Mouse (Mus musculus): ENCODE measurements around the gene Aggf1.

The Aggf1 gene

DNA sequence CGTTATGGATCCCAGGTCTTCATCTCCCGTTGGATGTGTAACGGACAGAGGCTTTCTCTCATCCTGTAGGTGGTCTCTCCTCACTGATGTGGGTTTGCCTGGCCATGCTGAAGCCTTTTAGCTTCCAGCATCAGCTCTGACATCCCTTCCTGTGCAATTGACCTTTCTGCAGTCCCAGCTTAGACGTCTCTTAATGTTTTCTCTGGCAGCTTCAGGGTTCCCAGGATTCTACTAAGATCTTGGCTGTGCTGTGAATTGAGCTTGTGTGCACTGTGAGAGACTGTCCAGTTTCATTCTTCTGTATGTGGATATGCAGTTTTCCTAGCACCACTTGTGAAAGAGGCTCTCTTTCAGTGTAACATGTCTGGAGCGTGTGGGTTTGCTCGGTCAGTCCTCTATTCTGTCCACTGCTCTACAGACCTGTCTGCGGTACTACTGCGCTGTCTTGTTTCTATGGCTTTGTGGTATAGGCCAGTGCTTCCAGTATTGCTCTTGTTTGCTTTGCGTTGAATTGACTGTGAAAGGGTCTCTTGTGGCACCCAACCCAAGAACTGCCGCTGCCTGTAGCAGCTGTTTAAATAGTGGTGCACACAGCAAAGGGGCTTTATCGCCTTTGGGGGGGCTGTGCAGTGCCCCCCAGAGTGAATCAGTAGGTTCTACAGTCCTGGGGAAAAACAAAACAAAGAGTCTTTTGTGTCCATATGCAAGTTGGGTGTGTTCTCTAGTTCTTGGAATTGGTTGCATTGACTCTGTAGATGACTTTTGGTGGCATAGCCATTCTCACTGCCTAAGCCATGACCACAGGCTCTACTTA, 42.9 kb downstream of the Aggf1 start:
- no peak for DNase-seq (ENCODE audit: low spot score in 2 of 2)

DNA sequence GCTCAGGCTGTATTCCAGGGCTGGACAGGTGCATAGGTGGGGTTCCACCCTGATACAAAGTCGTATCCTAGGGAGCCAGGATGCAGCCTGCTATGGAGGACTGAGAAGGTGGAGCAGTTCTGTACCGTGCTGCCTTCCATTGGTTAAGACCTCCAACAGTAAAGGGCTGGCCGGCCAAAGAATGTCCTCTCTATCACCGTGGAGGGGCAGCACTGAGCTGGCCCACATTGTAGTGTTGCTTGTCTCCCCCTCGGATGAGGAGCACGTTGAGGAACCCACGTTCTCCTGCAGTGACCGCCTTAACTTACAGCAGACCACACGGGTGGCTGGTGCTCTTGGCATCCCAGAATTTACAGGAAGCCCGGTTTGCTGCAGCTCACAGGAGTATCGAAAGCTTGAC, 44.6 kb downstream of the Aggf1 start:
- no peak for DNase-seq (ENCODE audit: low spot score in 2 of 2)

DNA sequence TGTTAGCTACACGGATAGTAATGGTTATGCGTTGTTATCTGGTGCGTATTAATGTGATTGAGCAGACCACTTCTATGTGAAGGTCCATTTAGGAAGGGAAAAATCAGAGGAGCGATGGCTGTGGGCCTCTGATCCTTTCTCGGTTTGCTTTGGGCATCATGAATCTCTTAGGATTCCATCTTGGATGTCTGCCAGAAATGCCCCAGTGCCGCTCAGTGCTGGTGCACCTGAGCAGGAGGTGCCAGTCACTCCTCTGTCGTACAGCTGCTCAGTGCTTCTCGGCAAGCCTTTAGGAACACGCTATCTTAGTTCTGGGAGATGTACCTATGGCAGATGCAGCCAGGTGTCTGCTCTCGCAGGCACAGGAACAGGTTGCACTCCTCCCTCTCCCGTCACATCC, 46.4 kb downstream of the Aggf1 start:
- no peak for DNase-seq (ENCODE audit: low spot score in 2 of 2)

DNA sequence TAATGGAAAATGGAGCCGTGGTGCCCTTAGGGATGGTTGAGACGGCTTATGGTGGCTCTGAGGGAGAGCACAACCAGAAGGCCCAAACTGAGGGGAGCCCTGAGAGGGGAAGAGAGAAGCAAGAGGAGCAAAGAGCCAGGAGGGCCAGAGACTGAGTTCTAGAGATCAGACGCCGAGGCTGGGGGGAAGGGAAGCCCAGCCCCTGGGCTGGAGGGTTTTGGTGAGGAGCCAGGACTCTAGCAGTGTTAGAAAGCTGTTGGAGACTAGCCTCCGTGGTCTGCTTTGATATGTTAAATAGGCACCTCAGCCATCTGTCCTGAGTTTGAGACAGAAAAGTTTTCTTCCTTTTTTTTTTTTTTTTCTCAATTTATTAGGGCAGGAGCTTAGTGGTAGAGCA, 47.8 kb downstream of the Aggf1 start:
- DNase-seq (ENCODE audit: low spot score in 2 of 2) = no peak

DNA sequence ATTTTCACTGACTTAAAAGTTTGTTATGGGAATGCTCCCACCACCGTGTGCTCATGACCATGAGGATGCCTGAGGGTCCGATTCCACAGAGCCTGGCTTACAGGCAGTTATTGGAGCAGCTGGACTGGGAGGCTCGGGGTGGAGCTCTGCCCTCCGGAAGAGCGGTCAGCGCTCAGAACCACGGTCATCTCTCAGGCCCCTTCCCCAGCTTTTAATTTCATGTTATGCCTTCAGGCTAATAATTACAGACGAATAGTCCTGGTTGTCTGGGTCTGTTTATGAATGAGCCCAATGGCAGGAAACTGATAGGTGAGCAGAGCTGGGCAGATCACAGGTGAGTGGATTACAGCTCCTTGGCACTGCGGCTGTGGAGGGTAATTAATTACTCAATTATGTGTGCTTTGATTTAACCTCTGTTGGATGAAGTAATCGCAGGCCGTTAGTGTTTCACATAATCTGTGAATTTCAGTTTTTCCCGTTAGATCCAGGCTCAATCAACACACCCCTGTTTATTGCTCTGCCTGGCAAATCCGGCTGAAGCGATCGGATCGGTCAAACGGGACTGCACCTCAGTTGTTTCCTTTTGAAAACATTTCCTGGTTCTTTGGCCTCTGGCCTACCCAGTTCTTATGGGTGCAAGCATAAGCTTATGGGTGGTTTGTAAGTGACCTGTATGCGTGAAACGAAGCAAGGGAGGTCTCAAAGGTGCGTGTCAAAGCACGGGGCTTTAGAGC, 48.4 kb downstream of the Aggf1 start:
- DNase-seq (ENCODE audit: low spot score in 2 of 2) = no peak

DNA sequence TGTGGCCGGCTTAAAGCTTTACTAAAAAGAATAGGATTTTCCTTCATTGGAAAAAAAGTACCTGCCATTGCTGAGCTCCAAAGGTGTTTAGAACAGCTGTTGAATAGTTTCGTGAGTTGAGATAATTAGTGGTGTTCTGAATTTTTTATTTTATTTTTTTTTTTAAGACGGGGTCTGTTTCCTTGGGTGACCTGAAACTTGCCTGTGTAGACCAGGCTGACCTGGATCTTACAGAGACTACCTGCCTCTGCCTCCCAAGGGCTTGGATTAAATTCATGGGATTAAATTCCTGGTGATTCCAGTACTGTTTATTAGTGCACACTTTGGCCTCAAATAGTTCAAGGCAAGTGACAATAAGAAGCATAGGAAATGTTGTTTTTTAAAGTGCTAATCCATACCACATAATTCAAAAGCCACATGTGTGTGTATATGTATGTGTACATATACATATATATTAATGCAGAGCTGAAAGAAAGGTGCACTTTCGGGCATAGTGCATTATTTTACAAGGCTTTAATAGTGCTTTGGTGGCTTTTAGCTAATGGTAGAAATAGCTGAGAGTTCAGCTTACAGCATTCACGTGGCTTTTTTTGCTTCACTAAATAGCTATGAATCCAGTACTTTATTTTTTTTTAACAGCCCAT, 49.1 kb downstream of the Aggf1 start:
- DNase-seq (ENCODE audit: low spot score in 2 of 2) = no peak

DNA sequence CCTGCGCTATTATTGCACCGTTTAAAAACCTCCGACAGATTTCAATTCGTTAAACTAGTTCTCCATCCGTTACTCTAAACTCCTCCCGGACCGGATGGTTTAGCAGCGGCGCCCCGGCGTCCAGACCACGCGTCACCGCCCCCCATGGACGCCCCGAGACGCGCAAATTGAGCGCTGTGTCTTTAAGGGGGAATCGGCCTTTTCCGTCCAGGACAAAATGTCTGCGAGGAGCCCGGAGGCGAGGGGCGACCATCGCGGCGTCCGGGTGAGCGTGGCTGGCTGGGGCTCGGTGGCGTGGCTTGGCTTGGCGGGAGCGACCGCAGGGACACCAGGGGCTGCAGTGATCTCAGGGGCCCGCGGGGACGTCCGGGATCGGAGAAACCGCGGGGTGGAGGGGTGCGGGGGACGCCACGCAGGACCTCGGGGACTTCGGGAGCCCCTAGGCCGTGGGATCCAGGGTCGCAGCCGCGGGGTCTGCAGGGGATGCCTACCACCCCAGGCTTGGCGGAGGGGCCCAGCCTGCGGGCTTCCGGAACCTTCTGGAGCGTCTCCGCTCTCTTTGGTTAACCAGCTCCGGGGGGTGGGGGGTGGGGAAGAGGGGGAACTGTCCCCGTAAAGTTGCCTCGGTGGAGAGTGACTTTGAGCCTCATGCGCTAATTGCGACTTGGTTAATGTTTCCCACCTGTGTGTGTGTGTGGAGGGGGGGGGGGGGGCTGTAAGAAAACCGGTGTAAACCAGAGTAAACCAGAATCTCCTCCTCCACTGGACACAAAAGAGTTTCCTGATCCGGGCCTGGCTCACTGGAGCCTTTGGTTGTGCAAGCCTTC, 49.9 kb downstream of the Aggf1 start:
- DNase-seq (ENCODE audit: low spot score in 2 of 2) = peak; percentile 51 to 52

DNA sequence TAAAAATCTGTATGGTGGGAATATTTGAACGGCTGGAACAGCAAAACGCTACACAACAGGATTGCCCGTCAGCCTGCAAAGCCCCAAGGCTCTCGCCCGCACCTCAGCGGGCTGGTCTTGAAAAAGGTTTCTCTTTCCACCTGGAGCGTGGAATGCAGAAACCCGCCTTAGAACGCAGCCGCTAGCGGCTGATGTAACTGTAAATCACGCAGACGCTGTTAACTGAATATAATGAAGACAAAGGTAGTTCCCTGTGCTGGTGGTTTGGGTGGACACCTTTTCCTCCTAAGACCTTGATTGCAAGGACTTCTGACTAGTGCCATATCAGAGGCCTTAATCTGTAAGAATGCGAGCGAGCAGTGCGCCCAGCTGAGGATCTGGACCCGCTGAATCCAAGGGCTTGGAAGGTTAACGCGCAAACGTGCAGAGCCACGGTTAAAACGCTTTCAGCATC, 50.5 kb downstream of the Aggf1 start:
- DNase-seq (ENCODE audit: low spot score in 2 of 2) = peak in 1 of 2 experiments; percentile 14

DNA sequence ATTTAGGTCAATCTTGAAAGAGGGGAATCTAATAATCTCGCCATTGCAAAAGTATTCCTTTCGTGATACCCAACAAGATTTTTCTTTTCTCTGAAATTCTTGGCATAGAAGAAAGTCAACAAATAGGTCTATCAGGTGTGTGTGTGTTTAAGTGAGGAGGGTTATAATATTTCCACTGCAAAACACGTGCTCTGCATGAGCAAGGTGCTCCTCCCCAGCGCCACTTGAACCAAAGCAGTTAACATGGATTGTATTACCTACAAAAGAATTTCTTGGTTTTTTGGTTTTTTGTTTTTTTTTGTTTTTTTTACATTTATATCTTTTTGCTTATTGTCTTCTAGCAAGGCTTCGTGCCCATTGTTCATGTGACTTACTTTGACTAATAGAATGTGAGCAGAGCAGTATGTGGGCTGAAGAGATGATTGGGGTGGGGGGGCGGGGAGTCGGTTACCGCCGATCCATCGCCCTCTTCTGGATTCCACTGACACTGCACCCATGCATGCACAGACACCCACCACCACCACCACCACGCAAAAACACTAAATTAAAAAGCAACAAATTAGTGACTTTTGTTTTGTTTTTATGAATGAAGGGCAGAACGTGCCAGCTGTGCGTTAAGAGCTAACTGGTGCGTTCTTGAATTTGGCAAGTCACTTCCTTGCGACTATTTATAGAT, 51.1 kb downstream of the Aggf1 start:
- DNase-seq (ENCODE audit: low spot score in 2 of 2) = peak; percentile 47 to 76

DNA sequence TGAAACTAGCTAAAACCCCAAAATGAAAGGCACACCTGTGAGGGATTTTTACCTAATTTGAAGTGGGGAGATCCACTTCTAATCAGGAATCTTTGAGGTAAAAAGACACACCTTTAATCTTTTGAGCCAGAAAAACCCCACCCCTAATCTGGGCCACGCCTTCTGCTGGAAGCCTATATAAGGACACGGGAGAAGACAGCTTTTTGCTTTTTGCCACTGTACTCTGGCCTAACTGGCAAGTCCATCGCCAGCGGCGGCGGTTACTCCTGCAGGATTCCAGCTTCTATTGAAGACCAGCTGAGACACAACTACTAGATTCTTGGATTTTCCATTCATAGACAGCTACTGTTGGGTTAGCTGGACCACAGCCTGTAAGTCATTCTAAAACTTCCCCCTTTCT, 51.8 kb downstream of the Aggf1 start, which contains the start of gene Zbed3:
Gene Zbed3, plus strand, starts transcription at position 213 of the 400 bp plus-strand sequence.
- DNase-seq (ENCODE audit: low spot score in 2 of 2) = no peak

DNA sequence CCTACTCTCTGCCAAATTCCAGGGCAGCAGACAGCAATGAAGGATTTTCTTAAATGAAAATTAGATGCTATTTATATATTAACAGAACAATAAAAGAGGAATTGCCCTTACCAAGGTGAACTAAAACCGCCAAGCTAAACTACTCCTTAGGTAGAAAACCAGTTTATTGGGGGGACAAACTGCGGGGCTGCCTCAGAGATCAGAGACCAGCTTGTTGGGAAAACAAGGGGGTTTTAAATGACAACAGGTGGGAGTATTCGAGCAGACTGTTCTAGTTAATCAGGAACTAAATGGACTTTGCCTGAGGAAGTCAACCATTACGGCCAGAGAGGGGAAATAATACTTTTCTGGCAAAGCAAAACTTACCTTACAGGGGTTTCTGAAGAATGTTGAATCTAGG, 54.7 kb downstream of the Aggf1 start:
- no peak for DNase-seq (ENCODE audit: low spot score in 2 of 2)

DNA sequence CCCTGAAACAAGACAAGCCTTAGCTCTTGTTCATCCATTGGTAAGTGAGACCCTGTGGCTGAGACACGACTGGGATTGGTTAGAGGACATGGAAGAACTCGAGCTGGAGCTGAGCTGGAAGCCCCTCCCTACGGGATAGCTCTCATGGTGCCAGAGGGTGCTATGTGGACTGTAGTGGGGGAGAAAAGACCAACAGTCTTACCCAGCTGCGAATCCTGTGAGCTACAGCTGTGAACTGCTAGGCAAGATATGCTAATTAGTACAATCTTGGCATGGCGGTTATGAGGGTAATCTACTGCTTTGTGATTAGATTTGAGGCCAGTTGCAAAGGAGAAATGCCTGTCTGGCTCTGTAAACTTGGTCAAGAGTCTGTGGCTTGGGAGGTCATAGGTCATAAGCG, 56.0 kb downstream of the Aggf1 start:
- DNase-seq (ENCODE audit: low spot score in 2 of 2) = no peak

DNA sequence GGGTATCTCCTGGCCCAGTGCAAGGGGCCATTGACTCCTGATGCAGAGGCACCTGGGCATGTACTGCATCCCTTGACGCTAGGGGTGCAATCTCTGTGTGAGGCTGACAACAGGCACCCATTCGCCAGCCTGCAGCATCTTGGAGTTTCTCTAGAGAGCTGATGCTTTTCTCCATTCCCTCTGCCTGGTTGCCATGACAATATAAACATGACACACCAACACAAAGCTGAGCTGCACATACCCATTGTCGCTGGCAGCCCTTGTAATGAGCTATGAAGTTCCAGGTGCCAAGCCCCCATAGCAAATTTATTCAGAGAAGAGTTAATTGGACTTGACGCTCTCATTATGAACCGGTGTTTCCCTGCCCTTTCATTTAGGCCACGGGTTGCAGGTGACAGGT, 63.1 kb downstream of the Aggf1 start:
- DNase-seq (ENCODE audit: low spot score in 2 of 2) = no peak

DNA sequence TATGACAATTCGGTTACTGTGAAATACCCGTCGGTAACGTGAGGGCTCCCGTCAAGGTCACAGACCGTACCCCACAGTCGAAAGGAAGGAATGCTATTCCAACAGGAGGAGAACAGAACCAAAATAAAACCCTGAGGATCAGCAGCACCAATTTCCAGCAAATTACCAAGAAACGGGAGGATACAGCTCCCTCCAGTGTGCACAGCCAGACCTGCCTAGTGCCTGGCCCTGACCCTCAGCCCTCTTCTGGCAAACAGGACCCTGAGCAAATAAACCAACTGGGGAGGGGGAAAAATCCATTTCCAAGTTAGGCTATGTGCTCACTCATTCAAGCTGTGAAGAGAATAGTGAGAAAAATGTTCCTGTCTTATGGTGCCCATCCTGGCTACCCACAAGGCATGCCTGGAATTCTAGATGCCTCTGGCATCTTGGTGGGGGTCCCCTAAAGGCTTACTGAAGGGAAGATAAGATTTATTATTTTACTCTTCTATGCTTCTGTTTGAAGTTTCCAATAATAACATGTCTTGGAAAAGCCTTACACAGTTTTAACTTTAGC, 68.0 kb downstream of the Aggf1 start:
- DNase-seq (ENCODE audit: low spot score in 2 of 2) = no peak

DNA sequence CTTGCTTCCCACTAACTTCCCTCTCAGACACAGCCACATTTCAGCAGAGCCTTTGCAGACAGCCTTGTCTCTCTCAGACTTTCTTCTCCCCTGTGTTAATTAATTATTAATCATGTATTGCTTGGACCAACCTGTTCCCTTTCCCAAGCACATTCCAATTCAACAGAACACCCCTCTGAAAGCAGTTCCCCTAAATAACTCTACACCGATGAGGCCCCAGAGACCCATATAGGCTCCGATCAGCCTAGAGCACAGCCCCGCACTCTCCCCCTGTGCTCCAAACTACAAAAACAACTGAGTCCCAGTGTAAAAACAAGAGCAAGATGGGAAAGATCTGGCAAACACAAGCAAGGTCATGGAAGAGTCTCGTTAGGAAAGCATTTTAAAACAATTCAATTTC, 68.6 kb downstream of the Aggf1 start:
- no peak for DNase-seq (ENCODE audit: low spot score in 2 of 2)

Data from thymus, postnatal 10 days (tissue).